Mouse (Mus musculus) stomach, postnatal 0 days (tissue): ENCODE results near the gene Ephx3. TPM values are rescaled to one million over a fixed set of nuclear protein-coding genes. Genes with fewer than 3 reads are reported as not detected.
A peak's percentile ranks its signal among the peaks of the same experiment; 100 is the strongest.

Experiments
- ATAC-seq: fragments of 200-750 bp; cut with Nextera tagmentation; 2 replicates; pipeline ENCODE4 v1.8.0; 2017; ENCODE audit not compliant: low FRiP score, low TSS enrichment
- DNase-seq: peaks from one replicate; pipeline ENCODE4 v3.0.0-alpha.2; 2016; ENCODE audit warnings: low spot score
- H3K27ac ChIP-seq: fragments of 300-500 bp; sonication (generic); replicated peaks from 2 replicates; pipeline ENCODE4 v1.5.1; 2014; ENCODE audit warnings: mild to moderate bottlenecking, control low read depth
- H3K27me3 ChIP-seq: fragments of 300-500 bp; sonication (generic); 2 replicates; pipeline ENCODE4 v1.6.1; 2014; ENCODE audit warnings: low read length; ENCODE audit not compliant: control insufficient read depth, insufficient read depth
- H3K36me3 ChIP-seq: fragments of 300-500 bp; sonication (generic); 2 replicates; pipeline ENCODE4 v1.6.1; 2014; ENCODE audit warnings: low read length, mixed read lengths; ENCODE audit not compliant: control insufficient read depth, insufficient read depth
- H3K4me1 ChIP-seq: fragments of 300-500 bp; sonication (generic); replicated peaks from 2 replicates; pipeline ENCODE4 v1.6.1; 2014; ENCODE audit warnings: antibody characterized with exemption; ENCODE audit not compliant: control insufficient read depth, insufficient read depth
- H3K4me2 ChIP-seq: fragments of 300-500 bp; sonication (generic); replicated peaks from 2 replicates; pipeline ENCODE4 v1.6.1; 2014; ENCODE audit warnings: low read depth, mild to moderate bottlenecking, control low read depth, moderate library complexity
- H3K4me3 ChIP-seq: fragments of 300-500 bp; sonication (generic); 2 replicates; pipeline ENCODE4 v1.5.1; 2014; ENCODE audit warnings: low read depth, low read length, control low read depth
- H3K9ac ChIP-seq: fragments of 300-500 bp; sonication (generic); 2 replicates; pipeline ENCODE4 v1.6.1; 2014; ENCODE audit warnings: mild to moderate bottlenecking, low read length, control low read depth, mixed read lengths
- H3K9me3 ChIP-seq: fragments of 300-500 bp; sonication (generic); 2 replicates; pipeline ENCODE4 v1.6.1; 2016; ENCODE audit warnings: low read length; ENCODE audit not compliant: control insufficient read depth
- CTCF ChIP-seq: IDR thresholded peaks from 2 replicates; pipeline ENCODE4 v1.5.1; 2016; ENCODE audit warnings: antibody characterized with exemption, low read depth, mild to moderate bottlenecking, moderate library complexity
- EP300 ChIP-seq: optimal IDR thresholded peaks from 2 replicates; pipeline ENCODE3; 2016; ENCODE audit warnings: antibody characterized with exemption
- WGBS: fragments of 180-500 bp; shearing (Covaris S2); extraction: QIAGEN DNeasy Blood & Tissue Kit; methylation state at CpG from one replicate; pipeline ENCODE4 v1.1.7; 2014; 5-methylcytosine and 5-hydroxymethylcytosine counted together
- polyA plus RNA-seq: library from polyadenylated mRNA; unstranded; fragments of >200 nt; fragmentation: Nextera tagmentation; extraction: Ambion mirVana; gene quantifications from 2 replicates; pipeline ENCODE4 v1.2.1, GENCODE M21; 2015

The Ephx3 gene
- polyA plus RNA-seq, 1 experiment from 2014 or later = 48.8 TPM

- 0 out of 2 replicates have a peak, but pooled peaks cover 6% of the 10 kb centered on the region for H3K4me1 ChIP-seq
- H3K9ac ChIP-seq = no peak overlapping the region
- H3K9me3 ChIP-seq = no peaks in the 10 kb centered on the region
- WGBS = 42% methylated on average over 4 of the region's 4 CpGs
- no peak overlapping the region for H3K4me2 ChIP-seq
- peak overlapping the region; percentile 59; the same call in 1 of the 2 replicates for H3K27ac ChIP-seq
- H3K27me3 ChIP-seq = no peaks in the 10 kb centered on the region
- TF ChIP-seq CTCF (no peak), EP300 (peak; percentile 24)
- H3K4me3 ChIP-seq = no peak overlapping the region
- DNase-seq = peak; percentile 47
- peak; percentile 58 for ATAC-seq
- no peaks in the 10 kb centered on the region for H3K36me3 ChIP-seq
Measured at GRCm38 (mm10) chr17:32169518-32170225, 19.7 kb downstream of the Ephx3 start.

- Histone ChIP-seq H3K36me3 (no peaks in the 10 kb centered on the region), H3K9me3 (no peaks in the 10 kb centered on the region), H3K4me1 (peaks cover 6% of the 10 kb centered on the region; the same call in 1 of the 2 replicates), H3K27ac (peak within 1 kb of the TSS; percentile 78), H3K4me2 (peak within 1 kb of the TSS; percentile 95), H3K4me3 (peak within 1 kb of the TSS; percentile 63), H3K9ac (peak within 1 kb of the TSS; percentile 68), H3K27me3 (no peaks in the 10 kb centered on the region)
- DNase-seq (peak; percentile 63), ATAC-seq (no peak; the same call in 1 of the 2 replicates)
- TF ChIP-seq CTCF (no peak), EP300 (no peak)
- 0% methylated on average over 32 of the region's 39 CpGs for WGBS
Measured at GRCm38 (mm10) chr17:32166687-32167086, 22.7 kb downstream of the Ephx3 start, which contains the start of gene Notch3. Notch3 (minus strand) TSS chr17:32166852.

- ATAC-seq = no peak
- H3K4me2 ChIP-seq = peak overlapping the region; percentile 95
- H3K4me3 ChIP-seq = peak overlapping the region; percentile 63
- WGBS = under 1% methylated on average over 24 of the region's 43 CpGs
- no peaks in the 10 kb centered on the region for H3K27me3 ChIP-seq
- TF ChIP-seq EP300 (no peak), CTCF (no peak)
- H3K27ac ChIP-seq = peak overlapping the region; percentile 78
- peak overlapping the region; percentile 68 for H3K9ac ChIP-seq
- H3K9me3 ChIP-seq = no peaks in the 10 kb centered on the region
- peaks cover 6% of the 10 kb centered on the region; the same call in 1 of the 2 replicates for H3K4me1 ChIP-seq
- peak; percentile 70 for DNase-seq
- no peaks in the 10 kb centered on the region for H3K36me3 ChIP-seq
Measured at GRCm38 (mm10) chr17:32165803-32166595, 23.4 kb downstream of the Ephx3 start.

- Histone ChIP-seq H3K27me3 (no peaks in the 10 kb centered on the region), H3K27ac (peak overlapping the region; percentile 78), H3K4me3 (peak overlapping the region; percentile 63), H3K36me3 (no peaks in the 10 kb centered on the region), H3K4me2 (peak overlapping the region; percentile 95), H3K9ac (peak overlapping the region; percentile 68), H3K4me1 (peaks cover 6% of the 10 kb centered on the region; the same call in 1 of the 2 replicates), H3K9me3 (no peaks in the 10 kb centered on the region)
- 9% methylated on average over 9 of the region's 9 CpGs for WGBS
- DNase-seq (peak; percentile 37), ATAC-seq (peak; percentile 11; the same call in 1 of the 2 replicates)
- no peak for TF ChIP-seq EP300
- no peak for TF ChIP-seq CTCF
Measured at GRCm38 (mm10) chr17:32165266-32165802, 24.0 kb downstream of the Ephx3 start.

- Histone ChIP-seq H3K4me2 (no peak overlapping the region), H3K36me3 (no peaks in the 10 kb centered on the region), H3K27ac (peak overlapping the region; percentile 63), H3K27me3 (no peaks in the 10 kb centered on the region), H3K4me3 (no peak overlapping the region), H3K9ac (no peak overlapping the region), H3K9me3 (no peaks in the 10 kb centered on the region), H3K4me1 (peaks cover 6% of the 10 kb centered on the region; the same call in 1 of the 2 replicates)
- ATAC-seq (no peak), DNase-seq (no peak)
- TF ChIP-seq CTCF (no peak), EP300 (no peak)
Measured at GRCm38 (mm10) chr17:32164780-32165179, 24.6 kb downstream of the Ephx3 start.
